In the genomic region with DNA sequence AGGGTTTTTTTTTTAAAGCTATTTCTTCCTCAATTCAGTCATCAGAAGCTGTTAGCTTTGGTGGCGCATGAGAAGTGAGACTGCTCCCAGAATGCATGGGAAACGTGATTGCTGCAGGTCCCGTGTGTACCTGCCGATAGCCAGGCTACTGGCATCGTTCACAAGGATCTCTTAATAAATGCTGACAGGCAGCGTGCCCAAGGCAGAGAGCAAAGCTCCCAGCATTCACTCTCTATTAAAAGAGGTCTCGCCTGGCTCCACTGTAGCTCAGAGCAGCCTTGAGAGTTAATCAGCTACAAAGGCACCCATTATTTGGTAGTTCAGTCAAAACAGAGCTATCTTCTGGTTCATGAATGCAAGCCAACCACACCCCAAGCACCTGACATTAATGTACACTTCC, we compare ENCODE assay signal across 28 mouse cellular contexts.
DNase-seq lines count a peak whose midpoint lies in the region; ATAC-seq and TF ChIP-seq lines count a peak whose summit lies in the region.
"Had no signal": no experiment of that assay in that cellular context is flagged by ENCODE, and none has a peak within 500 bp of the region (broad histone marks: within the 10 kb centered on the region; RNA-seq: fewer than 3 reads in every experiment).

No protein-coding gene starts in this region.

- DNase-seq in hindbrain, postnatal 0 days (ENCODE audit: low spot score): peak; percentile 32
- DNase-seq in midbrain, embryonic 14.5 days: peak; percentile 58
- DNase-seq in kidney, postnatal 10 days: peak; percentile 7
- DNase-seq in kidney, postnatal 25 days: peak; percentile 23 to 60
- DNase-seq in frontal cortex, postnatal 36 days (ENCODE audit: low spot score in 2 of 2): no peak
- DNase-seq: adrenal gland, postnatal 25 days; B cell, adult 2 months; cerebellum, adult 18-20 months; cerebellum, postnatal 25 days; gastrocnemius, adult 2 months; gastrocnemius, postnatal 36 days; heart, adult 18-20 months; heart, postnatal 10 days; right cerebral cortex, postnatal 4 days; thymus, adult 18-20 months; thymus, postnatal 25 days had no signal

- 48% methylated on average over 7 of the region's 7 CpGs for WGBS in hindbrain, postnatal 0 days
- 84% methylated on average over 7 of the region's 7 CpGs for WGBS in hindbrain, embryonic 12.5 days
- 50% methylated on average over 7 of the region's 7 CpGs for WGBS in midbrain, embryonic 14.5 days
- WGBS in midbrain, embryonic 13.5 days: 65% methylated on average over 7 of the region's 7 CpGs

- H3K4me3 ChIP-seq in hindbrain, postnatal 0 days (ENCODE audit: low read length): no peak overlapping the region
- H3K4me3 ChIP-seq in hindbrain, embryonic 12.5 days: no peak overlapping the region
- H3K4me3 ChIP-seq in midbrain, embryonic 14.5 days (replicated peaks; ENCODE audit: low read depth, low read length): no peak overlapping the region
- no peak overlapping the region for H3K4me3 ChIP-seq in midbrain, embryonic 13.5 days (replicated peaks)
- H3K4me3 ChIP-seq: embryonic facial prominence, embryonic 10.5 days; embryonic facial prominence, embryonic 15.5 days; forebrain, embryonic 12.5 days; gastrocnemius, adult 2 months; heart, embryonic 13.5 days; limb, embryonic 13.5 days; lung, embryonic 15.5 days; midbrain, embryonic 10.5 days had no signal

- no peaks in the 10 kb centered on the region for H3K4me1 ChIP-seq in hindbrain, postnatal 0 days (ENCODE audit: insufficient read depth, low read length)
- no peaks in the 10 kb centered on the region for H3K4me1 ChIP-seq in hindbrain, embryonic 12.5 days
- 0 out of 2 replicates have a peak, but pooled peaks cover 4% of the 10 kb centered on the region for H3K4me1 ChIP-seq in midbrain, embryonic 14.5 days (ENCODE audit: control insufficient read depth, insufficient read depth, low read length)
- H3K4me1 ChIP-seq in midbrain, embryonic 13.5 days (replicated peaks): no peaks in the 10 kb centered on the region
- H3K4me1 ChIP-seq: embryonic facial prominence, embryonic 10.5 days; embryonic facial prominence, embryonic 15.5 days; forebrain, embryonic 12.5 days; heart, embryonic 13.5 days; limb, embryonic 13.5 days; lung, embryonic 15.5 days; midbrain, embryonic 10.5 days had no signal

- no peaks in the 10 kb centered on the region for H3K9me3 ChIP-seq in hindbrain, postnatal 0 days (ENCODE audit: low read length)
- no peaks in the 10 kb centered on the region for H3K9me3 ChIP-seq in hindbrain, embryonic 12.5 days (replicated peaks)
- H3K9me3 ChIP-seq in midbrain, embryonic 14.5 days (ENCODE audit: control insufficient read depth, low read length): peaks cover 4% of the 10 kb centered on the region; the same call in 1 of the 2 replicates
- no peaks in the 10 kb centered on the region for H3K9me3 ChIP-seq in midbrain, embryonic 13.5 days
- H3K9me3 ChIP-seq: embryonic facial prominence, embryonic 10.5 days; embryonic facial prominence, embryonic 15.5 days; forebrain, embryonic 12.5 days; limb, embryonic 13.5 days; lung, embryonic 15.5 days; midbrain, embryonic 10.5 days had no signal

- H3K4me2 ChIP-seq in hindbrain, postnatal 0 days (ENCODE audit: low read depth, low read length): no peak overlapping the region
- no peak overlapping the region for H3K4me2 ChIP-seq in hindbrain, embryonic 12.5 days (replicated peaks)
- no peak overlapping the region for H3K4me2 ChIP-seq in midbrain, embryonic 14.5 days (ENCODE audit: low read length)
- no peak overlapping the region for H3K4me2 ChIP-seq in midbrain, embryonic 13.5 days (replicated peaks)
- H3K4me2 ChIP-seq: embryonic facial prominence, embryonic 15.5 days; forebrain, embryonic 12.5 days; heart, embryonic 13.5 days; limb, embryonic 13.5 days; liver, embryonic 11.5 days; lung, embryonic 15.5 days had no signal

- no peak for ATAC-seq in hindbrain, postnatal 0 days
- no peak for ATAC-seq in hindbrain, embryonic 12.5 days (ENCODE audit: low FRiP score)
- ATAC-seq in midbrain, embryonic 14.5 days (ENCODE audit: low FRiP score, low TSS enrichment): no peak
- no peak for ATAC-seq in midbrain, embryonic 13.5 days
- ATAC-seq: intestine, embryonic 16.5 days had no signal

- no peak overlapping the region for H3K27ac ChIP-seq in hindbrain, postnatal 0 days
- H3K27ac ChIP-seq in hindbrain, embryonic 12.5 days: no peak overlapping the region
- H3K27ac ChIP-seq in midbrain, embryonic 14.5 days (replicated peaks; ENCODE audit: low read depth, low read length): no peak overlapping the region
- no peak overlapping the region for H3K27ac ChIP-seq in midbrain, embryonic 13.5 days
- H3K27ac ChIP-seq: embryonic facial prominence, embryonic 10.5 days; embryonic facial prominence, embryonic 15.5 days; forebrain, embryonic 12.5 days; gastrocnemius, adult 2 months; heart, embryonic 13.5 days; limb, embryonic 13.5 days; lung, embryonic 15.5 days; midbrain, embryonic 10.5 days; stomach, postnatal 0 days had no signal

- H3K36me3 ChIP-seq in hindbrain, postnatal 0 days (ENCODE audit: insufficient read depth, low read length): no peaks in the 10 kb centered on the region
- H3K36me3 ChIP-seq in hindbrain, embryonic 12.5 days: no peaks in the 10 kb centered on the region
- H3K36me3 ChIP-seq in midbrain, embryonic 14.5 days (ENCODE audit: control insufficient read depth, insufficient read depth, low read length): no peaks in the 10 kb centered on the region
- H3K36me3 ChIP-seq in midbrain, embryonic 13.5 days: no peaks in the 10 kb centered on the region
- H3K36me3 ChIP-seq: embryonic facial prominence, embryonic 10.5 days; embryonic facial prominence, embryonic 15.5 days; forebrain, embryonic 12.5 days; heart, embryonic 13.5 days; limb, embryonic 13.5 days; lung, embryonic 15.5 days; midbrain, embryonic 10.5 days had no signal

- no peak overlapping the region for H3K9ac ChIP-seq in hindbrain, postnatal 0 days (replicated peaks; ENCODE audit: low read length)
- no peak overlapping the region for H3K9ac ChIP-seq in hindbrain, embryonic 12.5 days
- no peak overlapping the region for H3K9ac ChIP-seq in midbrain, embryonic 14.5 days (replicated peaks; ENCODE audit: low read length)
- H3K9ac ChIP-seq in midbrain, embryonic 13.5 days (replicated peaks): no peak overlapping the region
- H3K9ac ChIP-seq: embryonic facial prominence, embryonic 15.5 days; forebrain, embryonic 12.5 days; heart, embryonic 13.5 days; limb, embryonic 13.5 days; lung, embryonic 15.5 days had no signal

- no peaks in the 10 kb centered on the region for H3K27me3 ChIP-seq in hindbrain, postnatal 0 days (ENCODE audit: insufficient read depth, low read length)
- no peaks in the 10 kb centered on the region for H3K27me3 ChIP-seq in hindbrain, embryonic 12.5 days
- H3K27me3 ChIP-seq in midbrain, embryonic 14.5 days (ENCODE audit: control insufficient read depth, insufficient read depth, low read length): no peaks in the 10 kb centered on the region
- H3K27me3 ChIP-seq in midbrain, embryonic 13.5 days: no peaks in the 10 kb centered on the region
- H3K27me3 ChIP-seq: embryonic facial prominence, embryonic 15.5 days; forebrain, embryonic 12.5 days; heart, embryonic 13.5 days; limb, embryonic 13.5 days; lung, embryonic 15.5 days had no signal

- no peak for TF ChIP-seq CTCF in hindbrain, postnatal 0 days (IDR thresholded peaks at IDR 0.05; ENCODE audit: low read depth)

Comparison
In these comparisons a context has a peak if more than half of its experiments do, and no peak if none do; other contexts are left out.
1. DNase-seq: peak in hindbrain, postnatal 0 days (single experiment), midbrain, embryonic 14.5 days (single experiment), kidney, postnatal 10 days (single experiment) and kidney, postnatal 25 days (2 of 2); none in frontal cortex, postnatal 36 days (0 of 2).